Mouse (Mus musculus) ES-Bruce4 (cell line): ENCODE measurements at regions not wholly inside any gene's neighbourhood (a gene's known extent, or its start where the extent isn't known, plus 50 kb on each side); places are given as distances from the start of the nearest gene placed in this dataset.
"Not testable (repeated sequence)": the region's sequence is repeated elsewhere in the genome, so short reads cannot be mapped to it uniquely, and the experiment has no call there.

Experiments
- H3K27ac ChIP-seq: 2 replicates; pipeline ENCODE4 v1.5.1; 2012; ENCODE audit warnings: low read length, inconsistent platforms; ENCODE audit not compliant: insufficient read depth
- H3K27me3 ChIP-seq: 2 replicates; pipeline ENCODE4 v1.6.1; 2012; ENCODE audit warnings: mild to moderate bottlenecking, low read length, inconsistent platforms; ENCODE audit not compliant: control insufficient read depth, poor library complexity, insufficient read depth, severe bottlenecking
- H3K36me3 ChIP-seq: 2 replicates; pipeline ENCODE4 v1.6.1; 2012; ENCODE audit warnings: inconsistent platforms, mild to moderate bottlenecking, low read length, moderate library complexity; ENCODE audit not compliant: control insufficient read depth, poor library complexity, insufficient read depth, severe bottlenecking
- H3K4me1 ChIP-seq: one replicate; pipeline ENCODE4 v1.8.1; 2011; ENCODE audit warnings: low read length; ENCODE audit not compliant: control insufficient read depth, insufficient read depth
- H3K4me3 ChIP-seq: 2 replicates; pipeline ENCODE4 v1.5.1; 2011; ENCODE audit warnings: low read depth, mild to moderate bottlenecking, low read length
- H3K9ac ChIP-seq: 2 replicates; pipeline ENCODE4 v1.6.1; 2012; ENCODE audit warnings: low read depth, mild to moderate bottlenecking, inconsistent platforms; ENCODE audit not compliant: poor library complexity, severe bottlenecking
- H3K9me3 ChIP-seq: replicated peaks from 2 replicates; pipeline ENCODE4 v1.6.1; 2012; ENCODE audit warnings: mild to moderate bottlenecking, low read length, inconsistent platforms; ENCODE audit not compliant: control insufficient read depth, poor library complexity, insufficient read depth, severe bottlenecking

GRCm38 (mm10) chr1:81444181-81444580, 367.4 kb downstream of the Nyap2 start:
- not testable (repeated sequence) for H3K9ac ChIP-seq, H3K27me3 ChIP-seq, H3K36me3 ChIP-seq, H3K27ac ChIP-seq, H3K9me3 ChIP-seq, H3K4me1 ChIP-seq
- H3K4me3 ChIP-seq = peak overlapping the region; percentile 60
